Mouse (Mus musculus) frontal cortex, adult (tissue): ENCODE data around the gene Abcc5.
A peak's percentile ranks its signal among the peaks of the same experiment; 100 is the strongest.

Experiments used
- ATAC-seq: cut with Nextera tagmentation; 2 replicates; pipeline ENCODE4 v1.9.2; 2017; ENCODE audit warnings: mild to moderate bottlenecking, moderate library complexity, mixed read lengths; ENCODE audit not compliant: low TSS enrichment

Gene Abcc5

DNA sequence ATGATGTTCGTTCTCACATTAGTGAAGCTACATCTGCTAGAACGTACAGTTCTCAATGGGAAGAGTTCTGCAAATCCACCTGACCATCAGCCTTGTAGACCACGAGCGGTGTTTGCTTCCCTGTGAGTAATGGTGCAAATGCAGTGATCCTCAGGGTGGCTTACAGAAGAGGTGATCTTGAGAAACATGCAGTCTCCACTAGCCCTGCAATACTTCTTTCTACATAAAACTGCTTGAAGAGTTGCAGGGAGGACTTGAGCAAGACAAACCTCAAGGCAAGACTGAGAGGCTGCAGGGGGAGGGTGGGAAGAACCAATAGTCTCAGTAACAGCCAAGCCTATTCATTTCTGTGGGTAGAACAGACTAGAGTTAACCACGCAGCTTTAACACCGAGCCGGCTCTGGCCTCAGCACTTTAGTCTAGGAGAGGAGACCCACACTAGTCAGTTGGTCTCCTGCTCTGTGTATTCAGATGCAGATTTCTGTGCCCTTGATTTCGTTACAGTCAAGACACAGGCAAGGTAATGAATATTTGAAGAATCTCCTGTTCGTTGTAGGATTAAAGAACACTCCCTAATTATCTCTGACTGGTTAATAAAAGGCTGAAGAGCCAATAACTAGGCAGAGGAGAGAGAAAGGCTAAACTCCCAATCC lies 66.4 kb downstream of the Abcc5 start:
- ATAC-seq: no peak

DNA sequence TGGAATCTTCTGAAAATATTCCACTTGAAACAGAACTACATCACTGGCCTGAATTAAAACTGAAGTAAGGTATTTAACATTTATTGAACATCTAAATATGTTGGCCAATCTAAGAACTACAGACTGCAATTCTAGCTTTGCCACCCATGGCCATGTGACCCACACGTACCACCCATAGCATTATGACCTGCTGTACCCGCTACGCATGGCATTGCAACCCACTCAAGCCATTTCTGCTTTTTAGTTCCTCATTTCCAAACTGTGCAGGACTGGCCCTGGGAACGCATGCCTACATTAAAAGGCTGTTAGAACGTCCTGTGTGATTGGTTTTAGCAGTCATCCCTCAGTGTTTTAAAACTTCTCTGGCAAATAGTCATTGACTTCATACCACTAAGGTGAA lies 68.4 kb downstream of the Abcc5 start:
- ATAC-seq: no peak

DNA sequence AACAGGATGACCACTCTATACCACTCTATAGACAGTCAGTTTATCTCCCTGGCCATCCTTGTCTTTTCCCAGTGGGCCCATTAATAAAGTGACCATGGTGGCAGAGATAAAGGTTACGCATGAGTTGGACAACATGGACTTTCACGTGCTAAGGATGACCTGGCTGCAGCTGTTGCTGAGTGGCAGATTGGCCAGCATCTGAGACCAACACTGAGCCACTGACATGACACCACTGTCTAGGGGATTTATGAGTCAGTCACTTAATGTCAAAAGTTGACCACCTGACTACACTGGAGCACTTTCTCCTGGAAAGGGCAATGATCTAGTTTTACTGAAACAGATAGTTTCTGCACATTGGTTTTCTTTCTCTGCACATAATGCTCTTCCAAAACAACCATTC lies 71.4 kb downstream of the Abcc5 start:
- ATAC-seq: no peak

DNA sequence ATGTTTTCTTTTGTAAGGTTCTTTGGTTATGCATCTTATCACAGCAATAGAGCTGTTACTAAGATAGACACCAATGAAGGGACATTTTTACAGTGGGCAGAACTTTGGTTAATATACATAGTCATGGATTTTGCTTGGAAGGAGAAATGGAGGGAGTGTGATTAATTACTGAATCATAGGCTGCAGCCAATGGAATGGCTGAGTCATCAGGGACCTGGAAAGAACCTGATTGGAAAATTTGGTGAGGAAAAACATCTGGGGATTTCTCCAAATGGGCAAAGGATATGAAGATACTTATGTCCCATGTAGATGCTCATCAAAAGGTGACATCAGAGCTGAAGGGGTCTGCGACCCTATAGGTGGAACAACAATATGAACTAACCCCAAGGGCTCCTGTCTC lies 72.2 kb downstream of the Abcc5 start:
- no peak for ATAC-seq

DNA sequence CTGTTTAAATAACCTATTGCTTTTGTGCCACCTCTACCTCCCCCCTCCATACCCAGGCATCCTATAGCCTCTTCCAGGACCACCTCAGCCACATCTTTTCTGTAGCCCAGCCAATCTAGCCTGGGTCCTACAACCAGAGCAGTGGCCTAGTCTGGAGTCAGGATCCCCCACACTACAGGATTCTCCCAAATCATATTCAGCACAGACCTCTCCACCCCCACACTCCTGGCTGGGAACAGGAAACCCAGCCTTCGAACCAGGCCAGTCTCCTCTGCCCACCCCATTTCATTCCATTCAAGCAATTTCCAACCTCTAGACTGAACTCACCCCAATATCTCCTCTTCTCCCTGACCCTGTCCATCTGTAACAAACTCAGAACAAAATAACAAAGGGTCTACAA lies 80.7 kb downstream of the Abcc5 start:
- ATAC-seq: peak; percentile 73

DNA sequence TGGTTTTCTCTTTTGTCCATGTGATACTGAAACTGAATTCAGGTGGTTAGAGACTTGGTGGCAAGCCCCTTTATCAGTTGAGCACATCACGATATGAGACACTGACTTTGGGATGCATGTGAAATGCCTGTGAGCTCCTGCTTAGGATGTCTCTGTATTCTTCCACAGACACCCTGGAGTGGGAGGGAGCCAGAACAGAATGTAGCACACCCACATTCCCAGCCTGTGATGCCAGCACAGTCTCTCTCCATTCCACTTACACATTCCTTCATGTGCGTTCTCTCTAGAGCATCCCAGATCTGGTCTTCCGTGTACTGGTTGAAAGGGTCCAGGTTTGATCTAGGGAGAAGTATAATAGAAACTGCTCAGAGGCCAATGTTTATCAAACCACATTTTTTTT lies 87.6 kb downstream of the Abcc5 start:
- peak; percentile 100 for ATAC-seq

DNA sequence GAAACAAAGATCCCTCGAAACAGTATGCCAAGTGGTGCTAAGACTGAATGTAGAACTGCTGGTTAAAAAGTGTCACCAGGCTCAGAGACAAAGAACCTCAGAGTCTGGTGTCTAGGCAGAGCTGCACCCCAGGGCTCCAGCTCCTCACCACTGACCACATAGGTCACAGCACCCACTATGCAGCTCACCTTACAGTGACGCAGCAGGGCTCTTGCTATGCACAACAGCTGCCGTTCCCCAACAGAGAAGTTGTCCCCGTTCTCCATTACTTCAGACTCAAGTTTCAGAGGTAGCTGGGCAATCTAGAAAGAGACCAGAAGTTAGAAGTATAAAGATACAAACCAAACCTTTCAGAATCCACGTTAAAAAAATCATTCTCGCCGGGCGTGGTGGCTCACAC lies 91.3 kb downstream of the Abcc5 start:
- no peak for ATAC-seq

DNA sequence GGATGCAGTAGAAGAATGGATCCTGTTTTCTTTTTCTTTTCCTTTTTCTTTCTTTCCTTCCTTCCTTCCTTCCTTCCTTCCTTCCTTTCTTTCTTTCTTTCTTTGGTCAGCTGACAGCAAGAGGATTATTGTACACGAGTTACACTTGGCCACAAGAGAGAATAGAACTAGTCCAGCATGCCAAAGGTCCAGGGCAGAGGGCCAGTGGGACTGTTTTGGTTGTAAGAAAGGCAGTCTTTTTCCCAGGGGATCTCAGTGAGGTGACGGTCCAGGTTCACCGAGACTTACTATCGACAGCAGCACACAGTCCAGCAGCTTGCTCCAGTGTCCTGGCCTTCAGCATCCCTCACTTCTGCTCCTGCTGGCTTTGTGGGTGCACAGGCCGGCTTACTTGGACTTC lies 97.9 kb downstream of the Abcc5 start:
- ATAC-seq: no peak

DNA sequence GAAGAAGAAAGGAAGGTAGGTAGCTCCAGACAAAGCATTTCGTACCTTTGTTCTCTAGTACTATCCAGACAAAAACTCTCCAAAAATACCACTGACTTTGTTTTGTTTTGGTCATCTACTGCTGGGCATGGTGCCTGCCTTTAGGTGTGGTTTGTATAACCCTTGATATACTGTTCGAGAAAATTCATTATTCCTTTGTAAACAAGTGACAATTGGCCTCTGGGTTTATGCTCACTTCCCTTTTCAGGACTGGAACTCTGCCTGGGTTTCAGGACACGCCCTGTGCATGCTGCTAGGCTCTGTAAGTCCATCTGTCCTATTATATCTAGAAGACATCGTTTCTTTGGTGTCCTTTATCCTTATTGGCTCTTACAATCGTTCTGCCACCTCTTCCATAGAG lies 100.9 kb downstream of the Abcc5 start, which contains the start of gene Cyp2ab1:
Cyp2ab1 (minus strand) TSS at position 119 of the 400 bp plus-strand sequence.
- ATAC-seq: no peak

DNA sequence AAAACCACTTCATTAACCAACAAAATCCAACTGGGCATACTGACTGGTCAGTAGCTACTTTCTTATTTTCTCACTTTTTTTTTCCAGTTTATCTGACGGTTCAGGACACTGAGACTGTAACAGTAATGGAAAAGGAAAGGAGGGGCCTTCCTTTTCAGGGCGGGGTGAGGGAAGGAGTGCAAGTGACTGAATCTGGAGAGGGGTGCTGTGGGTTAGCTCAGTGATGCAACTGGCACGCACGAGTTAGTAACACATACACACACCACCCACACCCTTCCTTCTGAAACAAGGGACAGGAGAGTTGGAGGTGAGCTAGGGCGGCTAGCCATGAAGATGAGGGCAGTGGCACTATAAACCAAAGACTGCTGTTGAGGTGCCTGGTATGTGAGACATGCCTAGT lies 102.3 kb downstream of the Abcc5 start:
- no peak for ATAC-seq

DNA sequence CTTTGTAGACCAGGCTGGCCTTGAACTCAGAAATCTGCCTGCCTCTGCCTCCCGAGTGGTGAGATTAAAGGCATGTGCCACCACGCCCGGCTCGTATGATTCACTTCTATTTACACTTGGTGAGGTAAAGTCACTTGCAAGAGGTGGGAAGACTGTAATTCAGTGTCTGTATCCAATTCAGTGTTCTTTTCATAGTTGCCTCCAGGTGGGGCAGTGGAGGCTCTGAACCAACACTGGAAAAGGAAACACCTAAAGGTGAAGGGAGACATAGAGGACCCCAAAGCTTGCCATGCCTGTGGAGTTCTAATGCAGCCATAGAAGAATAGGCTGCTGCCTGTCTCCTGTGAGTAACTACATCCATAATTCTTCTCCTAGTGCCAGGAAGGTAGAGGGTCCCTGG lies 103.9 kb downstream of the Abcc5 start:
- ATAC-seq: no peak

DNA sequence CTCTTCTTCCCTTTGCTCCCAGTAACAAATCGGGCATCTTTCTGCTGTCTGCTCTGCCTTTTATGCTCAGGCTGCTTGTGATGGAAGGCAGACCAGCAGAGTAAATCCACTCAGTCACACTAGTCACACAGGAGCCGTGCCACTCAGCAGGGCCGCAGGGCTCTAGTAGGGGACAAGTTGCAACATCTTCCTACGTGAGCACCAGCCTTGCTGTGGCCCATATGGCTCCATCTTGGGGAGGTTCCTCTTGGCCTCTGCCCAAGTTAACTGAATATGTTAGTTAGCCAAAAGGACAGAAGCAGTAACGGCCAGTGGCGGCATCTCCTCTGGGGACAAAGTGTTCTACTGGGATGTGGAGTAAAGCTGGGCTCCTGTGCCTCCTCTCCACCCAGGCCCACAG lies 109.4 kb downstream of the Abcc5 start:
- peak; percentile 31; the same call in 1 of the 2 replicates for ATAC-seq

DNA sequence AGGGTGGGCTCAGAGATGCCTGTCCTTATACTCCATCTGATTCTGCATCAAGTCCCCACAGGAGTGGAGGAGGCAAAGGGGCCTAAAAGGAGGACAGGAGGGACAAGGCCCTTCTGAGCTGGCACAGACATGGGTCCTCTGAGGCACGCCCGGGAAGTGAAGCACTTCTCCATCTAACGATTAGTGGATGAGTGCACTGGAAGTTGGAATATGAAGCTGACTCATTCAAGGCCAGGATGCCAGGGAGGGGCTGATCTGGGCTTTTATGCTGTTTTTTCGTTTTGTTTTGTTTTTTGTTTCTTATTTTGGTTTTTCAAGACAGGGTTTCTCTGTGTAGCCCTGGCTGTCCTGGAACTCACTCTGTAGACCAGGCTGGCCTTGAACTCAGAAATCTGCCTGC lies 110.9 kb downstream of the Abcc5 start:
- ATAC-seq: no peak

DNA sequence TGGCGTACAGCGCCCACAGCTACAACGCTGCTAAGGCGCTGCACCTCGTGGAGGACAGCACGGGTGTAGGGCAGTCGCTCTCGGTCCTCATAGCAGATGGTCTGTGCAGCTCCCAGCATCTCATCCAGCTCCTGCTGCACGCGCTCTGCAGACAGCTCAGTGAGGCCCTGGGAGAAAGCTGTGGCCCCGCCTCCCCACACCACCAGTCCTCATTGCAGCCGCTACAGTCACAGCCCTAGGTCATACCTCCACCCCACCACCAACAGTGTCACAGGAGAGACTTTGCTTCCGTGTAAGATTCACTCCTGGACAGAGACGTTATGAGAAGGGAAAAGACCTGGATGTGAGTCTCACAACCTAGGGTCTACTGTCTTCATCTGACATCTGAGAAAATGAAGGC lies 113.9 kb downstream of the Abcc5 start:
- no peak for ATAC-seq

DNA sequence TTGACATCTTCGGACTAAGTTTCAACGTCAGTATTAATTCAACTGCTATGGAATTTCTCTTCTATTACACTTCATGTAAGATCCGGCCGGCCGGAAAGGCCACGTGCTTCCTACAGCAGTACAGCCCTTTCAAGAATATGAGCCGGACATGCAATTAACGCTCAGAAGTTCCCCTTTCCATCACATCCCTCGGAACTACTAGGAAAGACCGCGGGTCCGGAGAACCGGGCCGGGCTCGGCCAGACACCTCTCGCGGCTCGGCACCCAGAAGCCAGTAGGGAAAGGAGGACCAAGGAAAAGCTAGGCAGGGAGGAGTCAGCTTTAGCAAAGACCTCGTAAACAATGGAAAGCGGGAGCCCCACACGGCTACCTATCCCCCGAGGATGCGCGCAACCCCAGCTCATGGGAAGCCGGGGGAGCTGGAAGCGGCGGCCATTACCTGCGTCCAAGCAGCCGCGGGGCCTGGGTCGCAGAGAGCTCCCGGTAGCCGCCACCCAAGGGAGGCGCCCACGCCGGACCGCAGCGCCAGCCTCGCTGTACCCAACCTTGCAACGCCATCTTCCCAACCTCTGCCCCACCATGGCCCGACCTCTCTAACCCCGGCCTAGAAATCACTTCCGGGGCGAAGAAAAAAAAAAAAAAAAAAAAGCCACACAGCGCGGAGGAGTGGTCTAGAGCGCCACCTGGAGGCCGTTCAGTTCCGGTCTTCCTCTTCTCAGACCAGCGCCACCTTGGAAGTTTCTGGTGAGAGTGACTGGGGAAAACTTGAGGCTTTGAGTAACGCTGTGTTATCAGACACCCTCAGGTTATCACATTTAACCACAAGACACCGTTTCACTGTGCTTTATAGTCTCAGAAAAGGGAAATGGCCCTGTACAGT lies 124.2 kb downstream of the Abcc5 start, which contains the start of gene Parl:
Parl (minus strand) TSS at position 618 of the 880 bp plus-strand sequence.
- peak; percentile 87 for ATAC-seq

DNA sequence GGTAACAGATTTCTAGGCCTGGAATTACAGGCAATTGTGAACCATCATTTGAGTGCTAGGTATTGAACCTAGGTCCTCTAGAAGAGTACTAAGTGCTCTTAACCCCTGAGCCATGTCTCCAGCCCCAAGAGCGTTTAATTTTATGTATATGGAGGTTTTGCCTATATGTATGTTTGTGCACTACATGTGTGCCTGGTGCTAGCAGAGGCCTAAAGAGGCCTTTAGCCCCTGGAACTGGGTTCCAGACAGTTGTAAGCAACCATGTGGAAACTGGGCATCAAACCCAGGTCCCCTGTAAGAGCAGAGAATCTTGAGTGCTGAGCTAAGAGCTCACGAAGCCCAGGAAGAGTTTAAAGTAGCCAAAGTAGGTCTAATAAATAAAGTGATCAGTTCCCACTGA lies 126.1 kb downstream of the Abcc5 start:
- no peak for ATAC-seq
